Mouse (Mus musculus): ENCODE results near the gene Fgfr2.

The Fgfr2 gene

GRCm38 (mm10) chr7:133005772-133006171 is 117.4 kb downstream of the Fgfr2 start:
- no peak for DNase-seq (ENCODE audit: low spot score)

GRCm38 (mm10) chr7:133003421-133003820 is 119.7 kb downstream of the Fgfr2 start:
- peak; percentile 74 for DNase-seq (ENCODE audit: low spot score)

DNA sequence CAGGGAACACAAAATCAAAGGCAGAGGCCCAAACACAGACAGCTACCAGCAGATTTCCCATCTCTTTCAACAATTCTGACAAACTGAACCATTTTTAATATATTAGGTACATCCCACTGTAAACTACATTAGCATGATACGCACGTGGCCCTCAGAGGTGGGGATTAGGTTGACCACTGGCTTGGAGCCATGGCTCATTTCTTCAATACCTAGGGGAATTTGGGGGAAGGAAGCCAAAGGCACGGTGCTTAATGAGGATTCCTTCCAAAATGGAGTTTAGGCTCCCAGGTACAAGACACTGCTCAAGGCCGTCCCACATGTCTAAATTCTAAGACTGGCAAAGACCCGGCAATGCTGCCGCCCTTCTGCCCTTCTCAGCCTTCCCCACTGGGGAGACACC is 120.9 kb downstream of the Fgfr2 start:
- DNase-seq (ENCODE audit: low spot score), result no peak

GRCm38 (mm10) chr7:133001388-133001787 is 121.8 kb downstream of the Fgfr2 start:
- DNase-seq (ENCODE audit: low spot score), result no peak

GRCm38 (mm10) chr7:132999061-132999460 is 124.1 kb downstream of the Fgfr2 start:
- DNase-seq (ENCODE audit: low spot score), result no peak

- no peak for DNase-seq (ENCODE audit: low spot score)
Observed at GRCm38 (mm10) chr7:132998639-132999038, 124.5 kb downstream of the Fgfr2 start.

DNA sequence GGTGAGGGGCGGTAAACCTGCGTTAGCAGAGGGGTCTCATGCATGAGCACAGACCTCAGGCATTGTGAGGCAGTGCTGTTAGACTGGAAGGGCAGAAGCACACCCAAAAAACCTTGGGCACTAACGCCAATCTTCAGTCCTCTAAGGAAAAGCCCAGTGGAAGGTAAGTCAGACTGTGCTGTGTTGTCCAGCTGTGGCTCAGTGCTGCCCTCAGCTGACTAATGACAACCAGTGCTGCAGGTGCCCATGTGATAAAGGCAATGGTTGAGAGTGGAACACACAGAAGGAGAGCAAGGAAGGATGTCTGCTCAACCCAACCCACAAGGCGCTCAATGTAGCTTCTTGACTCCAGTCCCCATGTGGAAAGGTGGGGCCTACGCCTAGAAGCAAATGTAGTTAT is 126.8 kb downstream of the Fgfr2 start:
- DNase-seq (ENCODE audit: low spot score), result no peak

GRCm38 (mm10) chr7:132994628-132995191 is 128.4 kb downstream of the Fgfr2 start:
- no peak for DNase-seq (ENCODE audit: low spot score)

GRCm38 (mm10) chr7:132994120-132994519 is 129.0 kb downstream of the Fgfr2 start:
- DNase-seq (ENCODE audit: low spot score), result no peak

DNA sequence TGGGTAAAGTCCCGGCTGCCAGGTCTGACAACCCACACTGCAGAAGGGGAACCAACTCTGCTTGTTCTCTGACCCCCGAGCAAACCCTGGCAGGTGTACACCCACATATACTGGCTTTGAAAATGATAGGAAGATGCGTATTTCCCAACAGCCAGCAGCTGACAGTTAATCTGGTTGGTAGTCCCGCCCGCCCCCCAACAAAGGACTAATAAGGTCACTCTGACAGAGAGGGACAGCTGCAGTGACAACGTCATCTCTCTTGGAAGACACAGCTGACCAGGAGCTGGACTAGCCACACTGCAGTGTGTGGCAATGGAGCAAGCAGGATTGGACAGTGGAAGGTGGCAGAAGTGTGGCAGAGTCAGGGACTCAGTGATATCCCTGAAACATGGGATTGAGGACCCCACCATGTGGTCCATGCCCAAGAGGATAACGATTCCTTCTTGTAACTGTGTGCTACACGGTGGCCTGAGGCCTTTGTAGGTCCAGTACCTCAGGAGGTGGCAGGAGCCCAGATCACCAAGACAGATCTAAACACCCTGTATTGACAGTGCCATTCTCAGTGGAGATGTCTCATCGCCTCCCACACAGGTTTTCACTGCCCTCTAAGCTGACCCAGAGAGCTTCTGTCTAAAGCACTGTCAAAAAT is 130.1 kb downstream of the Fgfr2 start:
- no peak for DNase-seq (ENCODE audit: low spot score)

DNA sequence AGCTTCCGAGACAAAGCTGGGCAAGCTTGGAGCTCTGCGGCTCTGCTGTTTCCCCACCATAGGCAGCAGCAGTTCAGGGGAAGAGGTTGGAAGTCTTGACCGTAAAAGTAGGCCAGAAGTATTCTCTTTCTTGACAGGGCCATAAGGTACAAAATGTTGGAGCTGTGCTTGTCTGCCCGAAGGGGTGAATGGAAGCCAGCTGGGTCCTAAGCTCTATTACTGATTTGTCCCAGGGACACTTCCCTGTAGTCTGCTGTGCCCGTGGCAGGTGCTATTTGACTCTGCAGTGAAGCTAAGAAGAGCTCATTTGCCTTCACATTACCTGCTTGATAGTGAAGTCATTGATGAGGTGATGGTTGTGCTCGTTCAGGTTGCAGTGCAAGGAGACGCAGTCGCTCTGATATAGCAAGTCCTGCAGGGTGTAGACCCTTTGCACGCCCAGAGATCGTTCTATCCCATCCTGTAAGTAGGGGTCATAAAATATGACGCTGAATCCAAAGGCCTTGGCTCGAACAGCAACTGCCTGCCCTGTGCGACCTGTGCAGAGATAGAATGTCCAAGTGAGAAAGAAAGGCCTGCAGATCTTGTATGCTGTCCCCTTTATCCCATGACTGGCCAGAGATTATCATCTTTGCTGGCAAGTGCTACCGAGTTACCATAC is 131.8 kb downstream of the Fgfr2 start:
- DNase-seq (ENCODE audit: low spot score), result no peak

- DNase-seq (ENCODE audit: low spot score), result no peak
Observed at GRCm38 (mm10) chr7:132989839-132990238, 133.3 kb downstream of the Fgfr2 start.

- DNase-seq (ENCODE audit: low spot score), result no peak
Observed at GRCm38 (mm10) chr7:132982639-132983038, 140.5 kb downstream of the Fgfr2 start.

GRCm38 (mm10) chr7:132977981-132978380 is 145.2 kb downstream of the Fgfr2 start:
- no peak for DNase-seq (ENCODE audit: low spot score)

GRCm38 (mm10) chr7:132976079-132976478 is 147.1 kb downstream of the Fgfr2 start:
- no peak for DNase-seq (ENCODE audit: low spot score)

GRCm38 (mm10) chr7:132972079-132972478 is 151.1 kb downstream of the Fgfr2 start:
- DNase-seq (ENCODE audit: low spot score), result no peak

DNA sequence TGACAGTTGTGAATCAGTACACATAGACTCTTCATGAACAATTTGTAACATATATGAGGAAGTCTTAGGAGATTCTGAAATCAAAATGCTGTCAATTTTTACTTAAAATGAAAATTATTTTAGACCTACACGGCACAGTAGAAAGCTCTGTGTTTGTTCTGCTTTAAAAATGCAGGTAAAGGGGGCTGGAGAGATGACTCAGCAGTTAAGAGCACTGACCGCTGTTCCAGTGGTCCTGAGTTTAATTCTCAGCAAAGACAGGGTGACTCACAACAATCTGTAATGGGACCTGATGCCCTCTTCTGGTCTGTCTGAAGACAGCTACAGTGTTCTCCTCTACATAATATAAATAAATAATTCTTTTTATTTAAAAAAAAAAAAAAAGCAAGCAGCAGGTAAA is 157.4 kb downstream of the Fgfr2 start:
- DNase-seq (ENCODE audit: low spot score), result no peak

GRCm38 (mm10) chr7:132964395-132964794 is 158.8 kb downstream of the Fgfr2 start:
- DNase-seq (ENCODE audit: low spot score), result no peak

DNA sequence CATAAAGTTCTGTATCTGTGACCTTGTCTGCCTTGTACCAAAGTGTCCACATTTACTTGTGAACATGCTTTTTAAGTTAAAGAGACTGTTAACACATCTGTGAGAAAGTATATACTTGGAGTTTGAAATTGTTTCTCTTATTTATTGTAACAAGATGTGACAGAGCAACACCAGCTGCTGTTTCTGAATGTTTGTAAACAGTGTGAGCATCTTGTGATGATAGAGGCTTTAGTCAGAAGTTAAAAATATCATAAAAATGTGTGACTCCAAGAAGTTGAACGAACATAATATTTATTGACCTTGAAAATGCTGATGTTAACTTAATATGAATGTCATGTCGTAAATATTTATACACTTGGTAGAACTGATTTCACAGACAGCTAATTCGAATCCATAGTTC is 172.5 kb downstream of the Fgfr2 start:
- no peak for DNase-seq (ENCODE audit: low spot score)

GRCm38 (mm10) chr7:132949968-132950367 is 173.2 kb downstream of the Fgfr2 start:
- no peak for DNase-seq (ENCODE audit: low spot score)

- DNase-seq (ENCODE audit: low spot score), result no peak
Observed at GRCm38 (mm10) chr7:132940569-132940968, 182.6 kb downstream of the Fgfr2 start.

GRCm38 (mm10) chr7:132939118-132939517 is 184.0 kb downstream of the Fgfr2 start:
- no peak for DNase-seq (ENCODE audit: low spot score)

- no peak for DNase-seq (ENCODE audit: low spot score)
Observed at GRCm38 (mm10) chr7:132934743-132935142, 188.4 kb downstream of the Fgfr2 start.

GRCm38 (mm10) chr7:132933331-132933730 is 189.8 kb downstream of the Fgfr2 start:
- DNase-seq (ENCODE audit: low spot score), result no peak

Data from ovary, postnatal 14 days (tissue).